Mouse (Mus musculus): ENCODE results near the gene Med10. TPM values are rescaled to one million over a fixed set of nuclear protein-coding genes. Genes with fewer than 3 reads are reported as not detected.
A peak's percentile ranks its signal among the peaks of the same experiment; 100 is the strongest.

The Med10 gene
- polyA plus RNA-seq, 1 experiment from 2014 or later = 227 TPM

DNA sequence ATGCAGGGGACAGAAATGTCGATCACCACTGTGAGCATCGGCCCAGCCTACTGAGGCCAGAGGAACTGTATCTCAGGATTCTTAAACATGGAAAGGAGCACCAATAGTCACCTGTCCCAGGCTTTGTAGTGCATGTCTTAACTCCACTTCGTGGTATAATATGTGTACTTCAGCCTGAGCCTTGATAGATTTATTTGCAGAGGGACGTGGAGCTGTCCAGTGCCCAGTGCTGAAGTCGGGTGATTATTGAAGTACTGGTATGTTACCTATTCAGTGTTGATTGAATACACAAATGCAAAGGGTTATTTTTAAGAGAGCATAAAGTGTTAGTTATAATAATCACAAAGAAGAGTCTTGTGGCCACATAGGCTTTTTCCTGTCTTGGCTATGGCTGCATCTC, 50.1 kb downstream of the Med10 start:
- Histone ChIP-seq H3K4me1 (replicated peaks; ENCODE audit: control insufficient read depth, insufficient read depth, low read length) (no peaks in the 10 kb centered on the region), H3K36me3 (ENCODE audit: control insufficient read depth, insufficient read depth, low read length) (no peaks in the 10 kb centered on the region), H3K27ac (ENCODE audit: low read depth, low read length) (no peak overlapping the region), H3K4me3 (ENCODE audit: low read depth, low read length) (no peak overlapping the region), H3K27me3 (ENCODE audit: control insufficient read depth, insufficient read depth, low read length) (no peaks in the 10 kb centered on the region), H3K4me2 (replicated peaks; ENCODE audit: low read depth, low read length) (no peak overlapping the region), H3K9me3 (ENCODE audit: control insufficient read depth, low read length) (no peaks in the 10 kb centered on the region), H3K9ac (ENCODE audit: low read depth, low read length) (no peak overlapping the region)
- ATAC-seq (ENCODE audit: low FRiP score) (no peak), DNase-seq (ENCODE audit: low spot score) (peak; percentile 54)
- WGBS = 77% methylated on average over 5 of the region's 5 CpGs

GRCm38 (mm10) chr13:69853425-69854043, 51.3 kb downstream of the Med10 start:
- no peaks in the 10 kb centered on the region for H3K27me3 ChIP-seq (ENCODE audit: control insufficient read depth, insufficient read depth, low read length)
- H3K4me1 ChIP-seq (replicated peaks; ENCODE audit: control insufficient read depth, insufficient read depth, low read length) = no peaks in the 10 kb centered on the region
- peak; percentile 57; the same call in 1 of the 2 replicates for ATAC-seq (ENCODE audit: low FRiP score)
- H3K9ac ChIP-seq (ENCODE audit: low read depth, low read length) = no peak overlapping the region
- no peaks in the 10 kb centered on the region for H3K9me3 ChIP-seq (ENCODE audit: control insufficient read depth, low read length)
- H3K36me3 ChIP-seq (ENCODE audit: control insufficient read depth, insufficient read depth, low read length) = no peaks in the 10 kb centered on the region
- H3K4me2 ChIP-seq (replicated peaks; ENCODE audit: low read depth, low read length) = no peak overlapping the region
- peak; percentile 7 for DNase-seq (ENCODE audit: low spot score)
- H3K27ac ChIP-seq (ENCODE audit: low read depth, low read length) = no peak overlapping the region
- WGBS = 47% methylated on average over 5 of the region's 5 CpGs
- H3K4me3 ChIP-seq (ENCODE audit: low read depth, low read length) = no peak overlapping the region

GRCm38 (mm10) chr13:69855941-69856340, 53.7 kb downstream of the Med10 start:
- Histone ChIP-seq H3K4me1 (replicated peaks; ENCODE audit: control insufficient read depth, insufficient read depth, low read length) (no peaks in the 10 kb centered on the region), H3K9ac (ENCODE audit: low read depth, low read length) (no peak overlapping the region), H3K4me3 (ENCODE audit: low read depth, low read length) (no peak overlapping the region), H3K9me3 (ENCODE audit: control insufficient read depth, low read length) (no peaks in the 10 kb centered on the region), H3K4me2 (replicated peaks; ENCODE audit: low read depth, low read length) (no peak overlapping the region), H3K27ac (ENCODE audit: low read depth, low read length) (no peak overlapping the region), H3K27me3 (ENCODE audit: control insufficient read depth, insufficient read depth, low read length) (no peaks in the 10 kb centered on the region), H3K36me3 (ENCODE audit: control insufficient read depth, insufficient read depth, low read length) (no peaks in the 10 kb centered on the region)
- no peak for ATAC-seq (ENCODE audit: low FRiP score)
- 94% methylated on average over 1 of the region's 1 CpGs for WGBS
- no peak for DNase-seq (ENCODE audit: low spot score)

- H3K27me3 ChIP-seq (ENCODE audit: control insufficient read depth, insufficient read depth, low read length) = no peaks in the 10 kb centered on the region
- H3K4me2 ChIP-seq (replicated peaks; ENCODE audit: low read depth, low read length) = no peak overlapping the region
- H3K9ac ChIP-seq (ENCODE audit: low read depth, low read length) = no peak overlapping the region
- no peak overlapping the region for H3K4me3 ChIP-seq (ENCODE audit: low read depth, low read length)
- 96% methylated on average over 4 of the region's 4 CpGs for WGBS
- ATAC-seq (ENCODE audit: low FRiP score) (no peak), DNase-seq (ENCODE audit: low spot score) (no peak)
- no peaks in the 10 kb centered on the region for H3K4me1 ChIP-seq (replicated peaks; ENCODE audit: control insufficient read depth, insufficient read depth, low read length)
- H3K36me3 ChIP-seq (ENCODE audit: control insufficient read depth, insufficient read depth, low read length) = no peaks in the 10 kb centered on the region
- no peaks in the 10 kb centered on the region for H3K9me3 ChIP-seq (ENCODE audit: control insufficient read depth, low read length)
- no peak overlapping the region for H3K27ac ChIP-seq (ENCODE audit: low read depth, low read length)
Observed at GRCm38 (mm10) chr13:69862276-69862675, 60.1 kb downstream of the Med10 start.

DNA sequence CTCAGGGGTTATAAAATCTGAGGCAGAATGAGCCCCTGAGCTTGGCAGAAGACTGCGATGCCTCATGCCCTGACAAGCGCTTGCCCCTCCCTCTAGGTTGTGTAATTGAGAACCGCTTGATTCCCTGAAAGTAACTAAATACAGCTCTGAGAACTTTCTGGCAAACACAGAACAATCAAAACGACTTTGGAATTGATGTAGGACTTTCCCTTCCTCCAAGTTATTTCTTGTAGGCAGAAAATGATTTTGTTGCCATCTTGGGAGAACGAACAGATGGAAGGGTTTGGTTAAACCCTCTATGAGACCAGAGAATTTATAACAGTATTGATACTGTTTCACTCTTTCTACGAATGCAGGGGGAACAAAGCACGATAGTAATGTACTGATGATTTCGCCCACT, 62.7 kb downstream of the Med10 start:
- H3K27ac ChIP-seq (ENCODE audit: low read depth, low read length) = no peak overlapping the region
- no peaks in the 10 kb centered on the region for H3K27me3 ChIP-seq (ENCODE audit: control insufficient read depth, insufficient read depth, low read length)
- no peaks in the 10 kb centered on the region for H3K4me1 ChIP-seq (replicated peaks; ENCODE audit: control insufficient read depth, insufficient read depth, low read length)
- H3K4me3 ChIP-seq (ENCODE audit: low read depth, low read length) = no peak overlapping the region
- H3K9ac ChIP-seq (ENCODE audit: low read depth, low read length) = no peak overlapping the region
- no peak for ATAC-seq (ENCODE audit: low FRiP score)
- no peaks in the 10 kb centered on the region for H3K9me3 ChIP-seq (ENCODE audit: control insufficient read depth, low read length)
- WGBS = 84% methylated on average over 8 of the region's 8 CpGs
- H3K4me2 ChIP-seq (replicated peaks; ENCODE audit: low read depth, low read length) = no peak overlapping the region
- no peak for DNase-seq (ENCODE audit: low spot score)
- H3K36me3 ChIP-seq (ENCODE audit: control insufficient read depth, insufficient read depth, low read length) = no peaks in the 10 kb centered on the region

Other genes starting within 250 kb of the Med10 start
- 21.5 TPM in 2 replicates for gene Srd5a1, start 191.0 kb upstream of the Med10 start, polyA plus RNA-seq (2014; fragmentation: Nextera tagmentation; extraction: Ambion mirVana)
- gene Ube2ql1, start 62.5 kb upstream of the Med10 start, polyA plus RNA-seq (2014; fragmentation: Nextera tagmentation; extraction: Ambion mirVana) = 14.2 and 16.1 TPM in 2 replicates